Mouse (Mus musculus): Measurements from ENCODE around the gene Lamc1. TPM values are rescaled to one million over a fixed set of nuclear protein-coding genes. Genes with fewer than 3 reads are reported as not detected.

The Lamc1 gene
- polyA plus RNA-seq, 1 experiment, result 30.3 TPM

DNA sequence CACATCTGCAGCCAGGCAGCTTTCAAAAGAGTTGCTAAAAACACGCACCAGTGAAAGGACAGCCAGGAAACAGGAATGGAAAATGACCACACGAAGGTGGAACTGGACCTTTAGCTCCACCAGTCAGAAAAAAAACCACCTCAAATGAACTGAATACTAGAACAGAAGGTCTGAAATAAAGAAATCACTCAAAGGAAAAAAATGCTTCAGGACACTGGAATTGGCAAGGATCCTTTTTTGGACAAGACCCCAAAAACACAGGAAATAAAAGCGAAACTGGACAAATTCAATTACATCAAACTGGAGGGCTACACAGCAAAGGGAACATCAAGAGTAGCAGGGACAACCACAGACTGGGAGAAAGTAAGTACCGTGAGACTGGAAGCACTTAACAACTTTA lies 97.0 kb downstream of the Lamc1 start:
- TF ChIP-seq CTCF (IDR thresholded peaks at IDR 0.05; ENCODE audit: borderline replicate concordance, control insufficient read depth, extremely low read depth, insufficient read depth, low read length, poor library complexity) (no peak), POLR2A (IDR thresholded peaks at IDR 0.05; ENCODE audit: control insufficient read depth, extremely low read depth, insufficient read depth, low read length, poor library complexity) (no peak)
- Histone ChIP-seq H3K27ac (ENCODE audit: control insufficient read depth, insufficient read depth, low read length) (no peak overlapping the region), H3K4me3 (ENCODE audit: control insufficient read depth, insufficient read depth, low read length) (no peak overlapping the region), H3K4me1 (replicated peaks; ENCODE audit: control insufficient read depth, insufficient read depth, low read length) (peaks cover 4% of the 10 kb centered on the region), H3K36me3 (ENCODE audit: control insufficient read depth, insufficient read depth, low read length) (no peaks in the 10 kb centered on the region), H3K27me3 (ENCODE audit: control insufficient read depth, insufficient read depth, low read length) (no peaks in the 10 kb centered on the region)
- WGBS, result 90% methylated on average over 4 of the region's 4 CpGs
- DNase-seq, result no peak

GRCm38 (mm10) chr1:153231681-153232080 lies 100.9 kb downstream of the Lamc1 start:
- Histone ChIP-seq H3K4me3 (ENCODE audit: control insufficient read depth, insufficient read depth, low read length) (no peak overlapping the region), H3K27ac (ENCODE audit: control insufficient read depth, insufficient read depth, low read length) (no peak overlapping the region), H3K36me3 (ENCODE audit: control insufficient read depth, insufficient read depth, low read length) (no peaks in the 10 kb centered on the region), H3K4me1 (replicated peaks; ENCODE audit: control insufficient read depth, insufficient read depth, low read length) (no peaks in the 10 kb centered on the region), H3K27me3 (ENCODE audit: control insufficient read depth, insufficient read depth, low read length) (no peaks in the 10 kb centered on the region)
- 95% methylated on average over 9 of the region's 9 CpGs for WGBS
- no peak for DNase-seq
- TF ChIP-seq CTCF (IDR thresholded peaks at IDR 0.05; ENCODE audit: borderline replicate concordance, control insufficient read depth, extremely low read depth, insufficient read depth, low read length, poor library complexity), result no peak
- TF ChIP-seq POLR2A (IDR thresholded peaks at IDR 0.05; ENCODE audit: control insufficient read depth, extremely low read depth, insufficient read depth, low read length, poor library complexity), result no peak

GRCm38 (mm10) chr1:153227916-153228315 lies 104.7 kb downstream of the Lamc1 start:
- no peak overlapping the region for H3K27ac ChIP-seq (ENCODE audit: control insufficient read depth, insufficient read depth, low read length)
- 94% methylated on average over 4 of the region's 4 CpGs for WGBS
- TF ChIP-seq POLR2A (IDR thresholded peaks at IDR 0.05; ENCODE audit: control insufficient read depth, extremely low read depth, insufficient read depth, low read length, poor library complexity) (no peak), CTCF (IDR thresholded peaks at IDR 0.05; ENCODE audit: borderline replicate concordance, control insufficient read depth, extremely low read depth, insufficient read depth, low read length, poor library complexity) (no peak)

DNA sequence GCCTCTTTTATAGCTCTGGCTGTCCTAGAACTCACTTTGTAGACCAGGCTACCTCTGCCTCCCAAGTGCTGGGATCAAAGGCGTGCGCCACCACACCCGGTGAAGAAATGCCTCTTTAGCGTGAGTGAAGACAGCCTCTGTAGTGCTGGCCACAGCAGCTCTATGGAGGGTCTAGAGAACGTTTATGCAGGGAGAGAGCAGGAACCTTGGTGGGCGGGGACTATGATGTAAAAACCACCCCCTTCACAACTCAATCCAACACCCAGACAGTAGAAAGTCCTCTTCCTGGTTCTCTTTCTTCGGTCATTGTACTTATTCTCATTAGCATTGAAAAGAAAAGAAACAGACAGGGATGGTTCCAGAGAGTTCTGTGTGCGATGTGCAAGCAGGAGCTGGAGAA lies 105.5 kb downstream of the Lamc1 start:
- H3K36me3 ChIP-seq (ENCODE audit: control insufficient read depth, insufficient read depth, low read length), result no peaks in the 10 kb centered on the region
- DNase-seq, result no peak
- 91% methylated on average over 8 of the region's 8 CpGs for WGBS
- H3K27ac ChIP-seq (ENCODE audit: control insufficient read depth, insufficient read depth, low read length), result no peak overlapping the region
- H3K4me3 ChIP-seq (ENCODE audit: control insufficient read depth, insufficient read depth, low read length), result no peak overlapping the region
- TF ChIP-seq CTCF (IDR thresholded peaks at IDR 0.05; ENCODE audit: borderline replicate concordance, control insufficient read depth, extremely low read depth, insufficient read depth, low read length, poor library complexity) (no peak), POLR2A (IDR thresholded peaks at IDR 0.05; ENCODE audit: control insufficient read depth, extremely low read depth, insufficient read depth, low read length, poor library complexity) (no peak)
- H3K4me1 ChIP-seq (replicated peaks; ENCODE audit: control insufficient read depth, insufficient read depth, low read length), result no peaks in the 10 kb centered on the region
- H3K27me3 ChIP-seq (ENCODE audit: control insufficient read depth, insufficient read depth, low read length), result no peaks in the 10 kb centered on the region

More at GRCm38 (mm10) chr1:153227916-153228315, 104.7 kb downstream of the Lamc1 start:
- no peak for DNase-seq
- H3K4me3 ChIP-seq (ENCODE audit: control insufficient read depth, insufficient read depth, low read length), result no peak overlapping the region
- no peaks in the 10 kb centered on the region for H3K4me1 ChIP-seq (replicated peaks; ENCODE audit: control insufficient read depth, insufficient read depth, low read length)
- no peaks in the 10 kb centered on the region for H3K36me3 ChIP-seq (ENCODE audit: control insufficient read depth, insufficient read depth, low read length)
- H3K27me3 ChIP-seq (ENCODE audit: control insufficient read depth, insufficient read depth, low read length), result no peaks in the 10 kb centered on the region

DNA sequence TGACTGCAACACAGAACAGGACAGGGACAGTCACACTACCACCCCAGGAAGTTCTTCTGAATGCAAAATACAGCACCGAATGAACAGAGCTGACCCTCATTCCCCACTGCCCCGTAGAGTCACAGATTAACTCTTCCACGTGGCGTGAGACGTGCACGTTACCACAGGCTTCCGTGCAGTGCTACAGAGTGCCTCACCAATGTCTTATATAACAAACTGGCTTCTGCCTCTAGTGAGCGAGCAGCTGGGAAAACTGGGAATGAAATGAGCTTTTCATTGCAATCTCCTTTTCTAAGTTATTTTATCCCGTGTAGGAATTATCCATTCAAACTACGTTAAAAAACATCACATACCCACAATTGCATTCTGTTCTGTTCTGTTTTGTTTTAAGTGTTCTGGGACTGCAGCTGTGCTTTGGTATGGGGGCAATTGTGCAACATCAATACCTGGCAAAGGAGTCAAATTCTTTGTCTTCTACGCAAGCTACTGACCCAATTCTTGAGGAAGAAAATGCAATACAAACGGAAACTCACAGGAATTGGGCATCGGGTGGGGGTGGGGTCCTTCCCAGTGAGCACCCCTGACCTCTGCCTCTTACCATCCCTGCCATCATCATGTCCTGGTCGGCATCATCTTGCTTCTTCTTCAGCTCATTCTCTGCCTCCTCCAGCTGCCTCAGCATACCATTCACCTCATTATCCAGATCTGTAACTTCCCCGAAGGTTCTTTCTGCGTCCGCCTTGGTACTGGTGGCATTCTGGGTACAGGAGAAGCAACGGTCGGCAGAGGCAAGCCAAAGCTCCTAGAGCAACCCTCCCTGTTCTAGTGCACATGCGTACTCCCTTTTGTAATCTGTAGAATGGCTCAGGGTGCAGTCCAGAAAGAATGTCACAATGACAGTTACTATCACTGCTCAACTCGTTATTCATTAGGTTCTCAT lies 106.5 kb downstream of the Lamc1 start:
- H3K36me3 ChIP-seq (ENCODE audit: control insufficient read depth, insufficient read depth, low read length), result no peaks in the 10 kb centered on the region
- TF ChIP-seq CTCF (IDR thresholded peaks at IDR 0.05; ENCODE audit: borderline replicate concordance, control insufficient read depth, extremely low read depth, insufficient read depth, low read length, poor library complexity) (no peak), POLR2A (IDR thresholded peaks at IDR 0.05; ENCODE audit: control insufficient read depth, extremely low read depth, insufficient read depth, low read length, poor library complexity) (no peak)
- H3K4me1 ChIP-seq (replicated peaks; ENCODE audit: control insufficient read depth, insufficient read depth, low read length), result no peaks in the 10 kb centered on the region
- WGBS, result 95% methylated on average over 21 of the region's 21 CpGs
- DNase-seq, result no peak
- H3K4me3 ChIP-seq (ENCODE audit: control insufficient read depth, insufficient read depth, low read length), result no peak overlapping the region
- H3K27ac ChIP-seq (ENCODE audit: control insufficient read depth, insufficient read depth, low read length), result no peak overlapping the region
- H3K27me3 ChIP-seq (ENCODE audit: control insufficient read depth, insufficient read depth, low read length), result no peaks in the 10 kb centered on the region

DNA sequence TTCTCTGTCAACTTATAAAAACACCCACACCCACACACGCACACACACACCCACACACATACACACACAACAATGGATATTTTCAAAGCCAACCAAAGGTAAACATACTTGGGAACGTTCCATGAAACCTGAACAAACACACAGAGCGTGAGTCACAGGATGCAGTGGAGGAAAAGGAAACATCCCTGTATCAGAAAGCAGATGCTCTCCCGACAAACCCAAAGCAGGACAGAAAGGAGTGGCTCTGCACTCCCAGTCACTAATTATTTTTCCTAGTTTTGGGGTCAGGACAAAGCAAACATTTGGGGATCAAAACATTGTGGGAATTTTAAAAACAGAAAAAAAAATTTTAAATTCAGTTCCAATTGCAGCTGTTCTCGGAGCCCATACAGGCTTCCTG lies 108.3 kb downstream of the Lamc1 start:
- TF ChIP-seq POLR2A (IDR thresholded peaks at IDR 0.05; ENCODE audit: control insufficient read depth, extremely low read depth, insufficient read depth, low read length, poor library complexity), result no peak
- TF ChIP-seq CTCF (IDR thresholded peaks at IDR 0.05; ENCODE audit: borderline replicate concordance, control insufficient read depth, extremely low read depth, insufficient read depth, low read length, poor library complexity), result no peak
- 98% methylated on average over 5 of the region's 5 CpGs for WGBS
- no peaks in the 10 kb centered on the region for H3K36me3 ChIP-seq (ENCODE audit: control insufficient read depth, insufficient read depth, low read length)
- H3K27ac ChIP-seq (ENCODE audit: control insufficient read depth, insufficient read depth, low read length), result no peak overlapping the region
- no peak for DNase-seq
- no peak overlapping the region for H3K4me3 ChIP-seq (ENCODE audit: control insufficient read depth, insufficient read depth, low read length)
- no peaks in the 10 kb centered on the region for H3K4me1 ChIP-seq (replicated peaks; ENCODE audit: control insufficient read depth, insufficient read depth, low read length)
- no peaks in the 10 kb centered on the region for H3K27me3 ChIP-seq (ENCODE audit: control insufficient read depth, insufficient read depth, low read length)

Data from thymus, adult 2 months (tissue).